Mouse (Mus musculus): Measurements from ENCODE around the gene Nit1. TPM values are rescaled to one million over a fixed set of nuclear protein-coding genes. Genes with fewer than 3 reads are reported as not detected.
"Not testable (repeated sequence)": the region's sequence is repeated elsewhere in the genome, so short reads cannot be mapped to it uniquely, and the experiment has no call there.

Nit1 gene
- total RNA-seq, 2 experiments from 2014 or later: 43.3 to 44.3 TPM

GRCm38 (mm10) chr1:171346095-171346450 is 627 bp upstream of the Nit1 start:
- peak overlapping the region; percentile 88 for H3K27ac ChIP-seq
- DNase-seq (ENCODE audit: extremely low spot score in 1 of 2, low spot score in 2 of 2): no peak
- H3K4me3 ChIP-seq: peak overlapping the region; percentile 74
- intact Hi-C loops (cut with DNase I): loop anchor here (5.0 kb wide), 1 partner anchor 234 kb away; the partner anchor contains the start of gene Cfap126
- TF ChIP-seq CTCF (IDR thresholded peaks at IDR 0.05): no peak

- intact Hi-C loops (cut with DNase I): loop anchor here (1.0 to 5.0 kb wide), 3 partner anchors 16 to 232 kb away; partner anchors contain the start of genes Cfap126, Dedd and Usf1
Observed at GRCm38 (mm10) chr1:171344715-171345114, 731 bp downstream of the Nit1 start.

GRCm38 (mm10) chr1:171343922-171344677 is 1.3 kb downstream of the Nit1 start:
- no peak for TF ChIP-seq CTCF (IDR thresholded peaks at IDR 0.05)
- Histone ChIP-seq H3K4me3 (peak overlapping the region; percentile 74), H3K27ac (no peak overlapping the region)
- intact Hi-C loops (cut with DNase I): loop anchor here (2.0 kb wide), 1 partner anchor 15 kb away; the partner anchor contains the start of gene Dedd
- no peak for DNase-seq (ENCODE audit: extremely low spot score in 1 of 2, low spot score in 2 of 2)

More at GRCm38 (mm10) chr1:171344715-171345114, 731 bp downstream of the Nit1 start:
- Histone ChIP-seq H3K4me3 (peak overlapping the region; percentile 74), H3K27ac (peak overlapping the region; percentile 88)
- no peak for DNase-seq (ENCODE audit: extremely low spot score in 1 of 2, low spot score in 2 of 2)
- TF ChIP-seq CTCF (IDR thresholded peaks at IDR 0.05): no peak

GRCm38 (mm10) chr1:171342262-171343207 is 2.9 kb downstream of the Nit1 start:
- TF ChIP-seq CTCF (IDR thresholded peaks at IDR 0.05): no peak
- no peak for DNase-seq (ENCODE audit: extremely low spot score in 1 of 2, low spot score in 2 of 2)
- intact Hi-C loops (cut with DNase I): no loop called here
- no peak overlapping the region for H3K4me3 ChIP-seq
- H3K27ac ChIP-seq: no peak overlapping the region

GRCm38 (mm10) chr1:171330216-171330560 is 15.3 kb downstream of the Nit1 start:
- Histone ChIP-seq H3K27ac (peak overlapping the region; percentile 99; the same call in 1 of the 2 replicates), H3K4me3 (peak overlapping the region; percentile 75)
- DNase-seq (ENCODE audit: extremely low spot score in 1 of 2, low spot score in 2 of 2): no peak
- intact Hi-C loops (cut with DNase I): no loop called here
- no peak for TF ChIP-seq CTCF (IDR thresholded peaks at IDR 0.05)

- DNase-seq (ENCODE audit: extremely low spot score in 1 of 2, low spot score in 2 of 2): peak in 1 of 2 experiments; percentile 32
- peak overlapping the region; percentile 99 for H3K27ac ChIP-seq
- TF ChIP-seq CTCF (IDR thresholded peaks at IDR 0.05): no peak
- peak overlapping the region; percentile 75 for H3K4me3 ChIP-seq
- intact Hi-C loops (cut with DNase I): loop anchor here (2.0 kb wide), 2 partner anchors 15 to 35 kb away; partner anchors contain the start of genes Nit1, Pfdn2 and Ufc1
Observed at GRCm38 (mm10) chr1:171329433-171330215, 15.8 kb downstream of the Nit1 start.

- H3K4me3 ChIP-seq: peak within 1 kb of the TSS; percentile 75
- TF ChIP-seq CTCF (IDR thresholded peaks at IDR 0.05): no peak
- H3K27ac ChIP-seq: peak within 1 kb of the TSS; percentile 99
- intact Hi-C loops (cut with DNase I): loop anchor here (1.0 to 2.0 kb wide), 3 partner anchors 16 to 82 kb away; partner anchors contain the start of genes Nit1, Pfdn2, Ufc1 and Usf1
- DNase-seq (ENCODE audit: extremely low spot score in 1 of 2, low spot score in 2 of 2): peak; percentile 87 to 90
Observed at GRCm38 (mm10) chr1:171328839-171329432, 16.5 kb downstream of the Nit1 start, which contains the start of gene Dedd. TSS of gene Dedd (plus strand) at chr1:171329145.

- DNase-seq (ENCODE audit: extremely low spot score in 1 of 2, low spot score in 2 of 2): no peak
- peak overlapping the region; percentile 75 for H3K4me3 ChIP-seq
- intact Hi-C loops (cut with DNase I): loop anchor here (1.0 to 2.0 kb wide), 3 partner anchors 17 to 83 kb away; partner anchors contain the start of genes Nit1, Pfdn2, Ufc1 and Usf1
- H3K27ac ChIP-seq: peak overlapping the region; percentile 99
- TF ChIP-seq CTCF (IDR thresholded peaks at IDR 0.05): no peak
Observed at GRCm38 (mm10) chr1:171328244-171328643, 17.2 kb downstream of the Nit1 start.

- intact Hi-C loops (cut with DNase I); H3K4me3 ChIP-seq; H3K27ac ChIP-seq; DNase-seq (ENCODE audit: extremely low spot score in 1 of 2, low spot score in 2 of 2): not testable (repeated sequence)
Observed at GRCm38 (mm10) chr1:171326588-171326987, 18.9 kb downstream of the Nit1 start.

GRCm38 (mm10) chr1:171325571-171325970 is 19.9 kb downstream of the Nit1 start:
- DNase-seq (ENCODE audit: extremely low spot score in 1 of 2, low spot score in 2 of 2): no peak
- no peak overlapping the region for H3K4me3 ChIP-seq
- intact Hi-C loops (cut with DNase I): no loop called here
- TF ChIP-seq CTCF (IDR thresholded peaks at IDR 0.05): no peak
- no peak overlapping the region for H3K27ac ChIP-seq

Measured in left cerebral cortex, adult 2 months (tissue).